Mouse (Mus musculus): ENCODE measurements at regions not wholly inside any gene's neighbourhood (a gene's known extent, or its start where the extent isn't known, plus 50 kb on each side); places are given as distances from the start of the nearest gene placed in this dataset.

DNA sequence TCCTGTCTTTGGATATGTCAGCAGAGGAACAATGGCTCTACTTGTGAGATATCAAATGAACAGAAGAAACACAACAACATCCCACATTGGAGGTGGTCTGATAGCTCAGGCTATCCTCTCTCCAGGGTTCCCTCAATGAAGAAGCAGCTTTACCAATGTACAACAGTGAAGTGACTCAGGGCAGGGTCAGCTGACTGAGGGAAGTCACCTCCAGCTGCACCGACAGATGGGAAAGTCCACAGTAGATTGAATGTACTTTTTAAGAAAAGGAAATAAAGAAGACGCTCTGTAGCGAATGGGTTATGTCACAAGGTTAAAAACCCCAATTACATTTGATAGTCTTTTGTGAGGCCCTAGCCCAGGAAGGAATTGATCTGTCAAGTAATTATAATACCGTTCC lies 62.6 kb upstream of the Tnfaip3 start:
- DNase-seq (ENCODE audit: low read depth, low spot score): no peak

DNA sequence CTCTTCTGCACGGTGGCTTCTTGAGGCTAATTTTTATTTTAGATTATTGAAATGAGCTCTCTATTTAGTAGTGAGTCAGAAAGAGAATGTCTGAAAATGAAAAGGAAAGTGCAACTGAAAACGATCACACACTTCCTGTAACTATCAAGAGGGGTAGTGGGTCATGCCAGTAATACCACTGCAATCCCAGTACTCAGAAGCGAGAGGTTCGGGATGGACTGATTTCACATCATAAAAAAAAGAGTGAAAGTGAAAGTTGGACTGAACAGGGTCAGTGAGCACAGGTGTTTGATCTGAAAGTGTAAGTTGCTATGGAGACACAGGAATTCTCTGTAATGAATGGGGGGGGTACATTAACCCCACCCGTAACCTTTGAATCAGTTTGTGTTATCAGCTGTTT lies 52.9 kb upstream of the Tnfaip3 start:
- DNase-seq (ENCODE audit: low read depth, low spot score): no peak

DNA sequence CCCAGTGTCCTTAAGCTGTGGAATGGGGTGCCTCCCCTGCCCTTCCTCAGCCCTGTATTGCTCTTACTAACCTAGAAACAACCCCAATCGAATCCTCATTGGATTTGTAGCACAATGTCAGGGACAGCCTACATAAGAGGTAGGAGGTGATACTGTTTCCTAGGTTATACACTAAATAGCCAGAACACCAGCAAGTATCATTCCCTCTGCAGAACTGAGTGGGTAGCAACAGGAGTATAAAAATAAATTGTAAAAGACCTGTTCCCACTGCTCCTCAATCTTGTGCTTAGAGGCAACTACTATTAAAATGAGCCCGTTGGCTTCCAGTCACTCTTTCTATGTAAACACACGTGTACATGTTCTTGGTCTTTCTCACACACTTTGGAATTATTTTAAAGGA lies 52.2 kb upstream of the Tnfaip3 start:
- DNase-seq (ENCODE audit: low read depth, low spot score): no peak

DNA sequence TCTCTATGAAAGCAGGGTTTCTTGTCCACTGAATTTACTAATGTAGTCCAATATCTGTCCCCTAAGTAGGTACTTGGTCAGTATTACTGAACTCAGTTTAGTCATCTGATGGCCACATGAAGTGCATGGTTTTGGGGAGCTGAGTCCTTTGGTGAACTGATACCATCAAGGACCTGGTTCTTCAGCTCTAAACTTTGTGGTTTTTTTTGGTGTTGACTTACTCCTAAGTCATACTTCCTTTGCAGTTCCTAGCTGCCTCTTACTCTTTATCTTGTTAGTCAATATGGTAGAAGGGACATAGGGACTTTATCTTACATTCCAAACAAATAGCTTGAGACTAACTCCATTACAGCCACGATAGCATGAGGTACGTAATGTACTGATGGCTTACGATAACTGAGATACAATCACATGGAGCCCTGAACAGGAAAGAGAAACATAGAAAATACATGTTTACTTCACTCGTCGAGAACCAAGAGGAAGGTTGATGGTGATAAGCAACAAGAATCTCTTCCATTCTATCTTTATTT lies 51.4 kb upstream of the Tnfaip3 start:
- DNase-seq (ENCODE audit: low read depth, low spot score): no peak

Measured in mesoderm, embryonic 11.5 days (tissue).